Mouse (Mus musculus) heart, embryonic 14.5 days (tissue): ENCODE measurements around the gene B9d2. TPM values are rescaled to one million over a fixed set of nuclear protein-coding genes. Genes with fewer than 3 reads are reported as not detected.

ENCODE experiments used
- ATAC-seq: fragments of 200-750 bp; cut with Nextera tagmentation; 2 replicates; pipeline ENCODE4 v1.8.0; 2017; ENCODE audit warnings: low read depth, moderate TSS enrichment; ENCODE audit not compliant: insufficient number of reproducible peaks, insufficient read depth, low FRiP score
- H3K27ac ChIP-seq, 2 experiments: fragments of 200-500 bp in 1 of 2; fragments of 300-500 bp in 1 of 2; sonication (generic) in 1 of 2; replicated peaks in 1 of 2; 2 replicates each; pipeline ENCODE4 v1.5.1; 2012 to 2014; ENCODE audit warnings: low read depth in 2 of 2, low read length in 2 of 2, control low read depth in 1 of 2, mild to moderate bottlenecking in 1 of 2, mixed read lengths in 1 of 2; ENCODE audit not compliant: control insufficient read depth in 1 of 2, insufficient read depth in 1 of 2
- H3K27me3 ChIP-seq: fragments of 300-500 bp; sonication (generic); 2 replicates; pipeline ENCODE4 v1.6.1; 2014; ENCODE audit warnings: mild to moderate bottlenecking, low read length, control low read depth; ENCODE audit not compliant: control insufficient read depth, insufficient read depth
- H3K36me3 ChIP-seq: fragments of 300-500 bp; sonication (generic); 2 replicates; pipeline ENCODE4 v1.6.1; 2014; ENCODE audit warnings: mild to moderate bottlenecking, control low read depth, low read length, mixed read lengths; ENCODE audit not compliant: control insufficient read depth, insufficient read depth
- H3K4me1 ChIP-seq, 2 experiments: fragments of 200-500 bp in 1 of 2; fragments of 300-500 bp in 1 of 2; sonication (generic) in 1 of 2; 2 replicates each; pipeline ENCODE4 v1.6.1; 2012 to 2014; ENCODE audit warnings: low read length in 2 of 2, control low read depth in 1 of 2, mixed read lengths in 1 of 2; ENCODE audit not compliant: control insufficient read depth in 2 of 2, insufficient read depth in 2 of 2
- H3K4me2 ChIP-seq: fragments of 300-500 bp; sonication (generic); 2 replicates; pipeline ENCODE4 v1.6.1; 2014; ENCODE audit warnings: mild to moderate bottlenecking, low read length
- H3K4me3 ChIP-seq, 2 experiments: fragments of 200-500 bp in 1 of 2; fragments of 300-500 bp in 1 of 2; sonication (generic) in 1 of 2; 2 replicates each; pipeline ENCODE4 v1.5.1; 2012 to 2014; ENCODE audit warnings: low read length in 2 of 2, mild to moderate bottlenecking in 2 of 2, control low read depth in 1 of 2, low read depth in 1 of 2, moderate library complexity in 1 of 2; ENCODE audit not compliant: control insufficient read depth in 1 of 2, insufficient read depth in 1 of 2
- H3K9ac ChIP-seq: fragments of 300-500 bp; sonication (generic); 2 replicates; pipeline ENCODE4 v1.6.1; 2014; ENCODE audit warnings: mild to moderate bottlenecking, low read length
- H3K9me3 ChIP-seq: fragments of 300-500 bp; sonication (generic); 2 replicates; pipeline ENCODE4 v1.6.1; 2016; ENCODE audit warnings: low read length, control low read depth; ENCODE audit not compliant: control insufficient read depth
- WGBS: fragments of 180-500 bp; shearing (Covaris S2); extraction: QIAGEN DNeasy Blood & Tissue Kit; methylation state at CpG from one replicate; pipeline ENCODE4 v1.1.7; 2014; 5-methylcytosine and 5-hydroxymethylcytosine counted together
- polyA plus RNA-seq: library from polyadenylated mRNA; unstranded; fragments of >200 nt; fragmentation: Nextera tagmentation; extraction: Ambion mirVana; gene quantifications from 2 replicates; pipeline ENCODE4 v1.2.1, GENCODE M21; 2014

Gene B9d2
- polyA plus RNA-seq, 1 experiment from 2014 or later, result 30.5 TPM

DNA sequence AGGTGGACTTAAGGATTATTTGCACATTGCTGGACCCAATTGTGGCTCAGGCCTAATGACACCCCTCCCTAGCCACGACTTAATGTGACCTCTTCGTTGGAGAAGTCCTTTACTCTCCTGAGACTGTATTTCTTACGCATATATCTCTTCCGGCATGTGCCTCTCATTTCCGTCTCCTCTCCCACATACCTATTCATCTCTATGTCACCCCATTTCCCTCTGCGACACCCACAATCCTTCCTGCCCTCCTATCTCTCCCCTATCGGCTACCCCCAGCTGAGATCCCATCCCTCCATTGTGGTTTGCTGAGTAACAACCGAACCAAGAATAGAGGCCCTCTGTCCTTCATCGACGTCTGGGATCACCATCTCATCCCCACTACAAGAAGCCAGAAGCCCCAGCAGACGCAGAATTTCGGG lies 9.0 kb downstream of the B9d2 start:
- Histone ChIP-seq H3K27ac (peak overlapping the region in 1 of 2 experiments; percentile 80; a peak in 2 of 4 replicates), H3K4me2 (peak overlapping the region; percentile 98), H3K36me3 (0 out of 2 replicates have a peak, but pooled peaks cover 1% of the 10 kb centered on the region), H3K9ac (peak overlapping the region; percentile 76), H3K9me3 (no peaks in the 10 kb centered on the region), H3K27me3 (no peaks in the 10 kb centered on the region), H3K4me1 (peaks cover 7 to 13% of the 10 kb centered on the region in 2 experiments), H3K4me3 (peak overlapping the region; percentile 67 to 73)
- ATAC-seq, result no peak
- WGBS, result 7% methylated on average over 12 of the region's 12 CpGs

DNA sequence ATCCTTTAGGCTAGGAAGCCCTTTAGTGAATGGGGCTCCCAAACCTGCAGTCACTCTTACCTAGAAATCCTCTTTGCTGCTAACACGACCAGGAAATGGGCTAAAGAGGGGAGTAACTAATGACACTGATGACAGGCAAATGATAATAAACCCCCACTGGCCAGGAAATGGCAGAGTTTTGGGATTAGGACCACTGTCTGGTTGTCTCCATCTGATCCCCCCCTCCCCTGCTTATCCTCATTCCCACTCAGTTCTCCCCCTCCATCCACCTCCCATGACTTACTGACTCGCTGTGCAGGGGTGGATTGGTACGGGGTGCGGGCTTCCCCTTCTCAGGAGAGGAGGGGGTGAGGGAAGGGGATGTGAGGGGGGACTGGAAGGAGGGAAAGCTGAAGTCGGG lies 9.5 kb downstream of the B9d2 start:
- Histone ChIP-seq H3K4me2 (peak overlapping the region; percentile 98), H3K27me3 (no peaks in the 10 kb centered on the region), H3K9me3 (no peaks in the 10 kb centered on the region), H3K4me3 (peak overlapping the region in 1 of 2 experiments; percentile 67; a peak in 3 of 4 replicates), H3K4me1 (peaks cover 7 to 13% of the 10 kb centered on the region in 2 experiments), H3K36me3 (peaks cover 5% of the 10 kb centered on the region; the same call in 1 of the 2 replicates), H3K27ac (peak overlapping the region in 1 of 2 experiments; percentile 80; a peak in 2 of 4 replicates), H3K9ac (no peak overlapping the region)
- 30% methylated on average over 5 of the region's 5 CpGs for WGBS
- ATAC-seq, result no peak

DNA sequence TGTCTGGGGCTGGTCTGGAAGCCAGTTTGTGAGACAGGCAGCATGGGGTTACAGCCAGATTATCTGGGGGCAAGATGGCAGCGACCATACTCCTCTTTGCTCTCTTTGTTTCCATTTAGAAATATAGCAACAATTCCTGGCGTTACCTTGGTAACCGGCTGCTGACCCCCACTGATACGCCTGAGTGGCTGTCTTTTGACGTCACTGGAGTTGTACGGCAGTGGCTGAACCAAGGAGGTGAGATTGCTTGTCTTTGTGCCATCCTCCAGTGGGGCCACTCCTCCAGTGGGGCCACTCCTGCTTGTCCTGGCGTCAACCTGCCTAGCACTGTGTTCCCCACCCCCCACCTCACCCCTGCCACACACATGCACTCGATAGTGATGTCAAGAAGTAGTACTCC lies 13.5 kb downstream of the B9d2 start:
- WGBS, result 68% methylated on average over 8 of the region's 8 CpGs
- Histone ChIP-seq H3K4me2 (no peak overlapping the region), H3K4me3 (no peak overlapping the region), H3K36me3 (peaks cover 29% of the 10 kb centered on the region), H3K27ac (no peak overlapping the region), H3K27me3 (no peaks in the 10 kb centered on the region), H3K9ac (no peak overlapping the region), H3K9me3 (no peaks in the 10 kb centered on the region), H3K4me1 (no peaks in the 10 kb centered on the region; a peak in 1 of 4 replicates)
- no peak for ATAC-seq

GRCm38 (mm10) chr7:25699851-25700250 lies 19.3 kb downstream of the B9d2 start:
- Histone ChIP-seq H3K4me2 (no peak overlapping the region), H3K4me1 (peaks cover 8 to 9% of the 10 kb centered on the region in 2 experiments), H3K27ac (no peak overlapping the region), H3K9ac (no peak overlapping the region), H3K36me3 (peaks cover 45% of the 10 kb centered on the region), H3K4me3 (no peak overlapping the region), H3K27me3 (no peaks in the 10 kb centered on the region), H3K9me3 (peaks cover 6% of the 10 kb centered on the region)
- 59% methylated on average over 13 of the region's 13 CpGs for WGBS
- ATAC-seq, result no peak

DNA sequence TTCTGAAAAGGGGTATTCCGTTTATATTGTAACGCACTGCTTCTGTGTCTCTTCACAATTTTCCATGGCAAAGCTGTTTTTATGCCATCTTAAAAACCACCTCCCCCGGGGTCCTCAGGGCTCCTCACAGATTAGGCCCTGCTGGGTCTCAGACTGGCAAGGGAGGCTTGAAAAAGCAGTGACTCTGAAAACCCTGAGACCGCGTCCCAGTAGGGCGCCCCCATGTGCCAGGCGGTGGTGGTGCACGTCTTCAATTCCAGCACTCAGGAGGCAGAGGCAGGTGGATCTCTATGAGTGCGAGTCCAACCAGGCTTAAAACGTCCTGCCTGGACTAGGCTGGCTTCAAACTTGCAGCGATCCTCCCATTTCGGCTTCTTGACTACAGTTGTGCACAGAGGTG lies 20.2 kb downstream of the B9d2 start:
- no peak overlapping the region for H3K9ac ChIP-seq
- WGBS, result 74% methylated on average over 12 of the region's 12 CpGs
- no peak overlapping the region for H3K4me2 ChIP-seq
- H3K9me3 ChIP-seq, result peaks cover 6% of the 10 kb centered on the region
- H3K27me3 ChIP-seq, result no peaks in the 10 kb centered on the region
- ATAC-seq, result no peak
- peaks cover 11 to 15% of the 10 kb centered on the region in 2 experiments for H3K4me1 ChIP-seq
- no peak overlapping the region for H3K4me3 ChIP-seq
- no peak overlapping the region for H3K27ac ChIP-seq
- peaks cover 39% of the 10 kb centered on the region for H3K36me3 ChIP-seq

DNA sequence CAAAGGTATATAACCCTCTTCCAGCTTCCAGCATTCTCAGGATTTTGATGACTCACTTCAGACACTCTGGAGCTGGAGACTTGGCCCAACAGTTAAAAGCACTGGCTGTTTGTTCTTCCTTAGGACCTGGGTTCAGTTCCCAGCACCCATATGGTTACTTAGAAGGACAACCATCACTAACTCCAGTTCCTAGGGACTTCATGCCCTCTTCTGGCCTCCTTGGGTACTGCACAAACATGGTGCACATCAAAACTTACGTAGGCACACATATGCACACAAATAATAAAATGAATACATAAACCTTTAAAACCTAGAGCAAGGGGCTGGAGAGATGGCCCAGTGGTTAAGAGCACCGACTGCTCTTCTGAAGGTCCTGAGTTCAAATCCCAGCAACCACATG lies 21.8 kb downstream of the B9d2 start:
- Histone ChIP-seq H3K9ac (no peak overlapping the region), H3K27me3 (no peaks in the 10 kb centered on the region), H3K27ac (no peak overlapping the region), H3K9me3 (peaks cover 6% of the 10 kb centered on the region), H3K4me3 (no peak overlapping the region), H3K4me2 (no peak overlapping the region), H3K4me1 (peaks cover 18 to 26% of the 10 kb centered on the region in 2 experiments), H3K36me3 (peaks cover 28% of the 10 kb centered on the region; the same call in 1 of the 2 replicates)
- ATAC-seq, result no peak
- WGBS, result 90% methylated on average over 2 of the region's 2 CpGs

DNA sequence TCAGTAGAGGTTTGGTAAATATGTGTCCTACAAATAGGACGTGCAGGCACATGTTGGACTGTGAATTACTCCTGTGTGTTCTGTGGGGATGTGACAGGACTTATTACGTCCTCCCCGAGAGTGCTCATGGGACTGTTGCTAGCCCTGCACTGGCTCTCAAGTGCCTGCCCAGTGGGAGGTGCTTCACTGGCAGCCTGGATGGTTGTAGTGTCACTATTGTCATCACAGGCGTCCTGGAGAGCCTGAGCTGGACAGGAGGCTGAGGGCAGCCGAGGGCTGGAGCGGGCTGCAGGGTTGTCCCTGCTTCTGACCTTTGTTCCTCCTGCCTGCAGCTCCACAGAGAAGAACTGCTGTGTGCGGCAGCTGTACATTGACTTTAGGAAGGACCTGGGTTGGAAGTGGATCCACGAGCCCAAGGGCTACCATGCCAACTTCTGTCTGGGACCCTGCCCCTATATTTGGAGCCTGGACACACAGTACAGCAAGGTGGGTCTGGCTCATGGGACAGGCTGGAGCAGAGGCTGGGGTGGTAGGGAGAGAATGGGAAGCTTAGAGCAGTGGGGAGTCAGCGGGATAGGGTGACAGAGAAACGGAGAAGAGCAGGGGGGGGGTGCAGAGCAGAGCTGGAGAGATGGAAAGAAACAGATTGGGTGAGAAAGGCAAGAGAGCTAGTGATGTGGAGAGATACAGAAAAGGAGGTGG lies 23.4 kb downstream of the B9d2 start:
- H3K4me1 ChIP-seq, result peaks cover 24 to 32% of the 10 kb centered on the region in 2 experiments
- no peak for ATAC-seq
- peak overlapping the region in 1 of 2 experiments; percentile 33; a peak in 1 of 4 replicates for H3K27ac ChIP-seq
- peaks cover 21% of the 10 kb centered on the region; the same call in 1 of the 2 replicates for H3K36me3 ChIP-seq
- peaks cover 6% of the 10 kb centered on the region for H3K9me3 ChIP-seq
- H3K4me2 ChIP-seq, result peak overlapping the region; percentile 63
- 18% methylated on average over 10 of the region's 10 CpGs for WGBS
- peak overlapping the region; percentile 44; the same call in 1 of the 2 replicates for H3K9ac ChIP-seq
- H3K4me3 ChIP-seq, result no peak overlapping the region
- H3K27me3 ChIP-seq, result no peaks in the 10 kb centered on the region
